Mouse (Mus musculus) thymus, postnatal 25 days (tissue): Measurements from ENCODE around the gene Marveld1.

Experiments used
- DNase-seq: peaks from one replicate; pipeline ENCODE4 v3.0.0; 2022

The Marveld1 gene

DNA sequence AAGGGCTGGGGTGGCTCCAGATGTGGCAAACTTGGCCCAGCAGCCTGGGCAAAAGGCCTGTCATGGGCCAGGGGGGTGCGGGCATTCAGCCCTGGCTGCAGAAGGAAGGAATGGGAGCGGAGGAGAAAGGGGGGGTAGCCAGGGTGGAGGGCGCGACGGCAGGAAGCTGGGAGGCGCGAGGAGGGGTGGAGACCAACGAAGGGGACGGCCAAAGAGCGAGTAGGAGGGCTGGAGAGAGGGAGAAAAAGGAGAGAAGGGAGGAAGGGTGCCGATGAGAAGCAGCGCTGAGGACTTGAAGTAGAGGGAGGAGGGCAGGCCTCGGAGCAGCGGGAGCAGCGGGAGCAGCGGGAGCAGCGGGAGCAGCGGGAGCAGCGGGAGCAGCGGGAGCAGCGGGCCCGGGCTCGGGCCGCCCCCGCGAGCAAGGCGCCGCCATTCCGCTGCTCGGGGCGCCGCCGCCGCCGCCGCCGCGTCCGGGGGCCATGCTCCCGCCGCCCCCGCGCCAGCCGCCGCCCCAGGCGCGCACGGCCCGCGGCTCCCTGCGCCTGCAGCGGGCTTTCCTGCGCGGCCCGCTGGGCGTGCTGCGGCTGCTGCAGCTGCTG is at the start of gene Marveld1:
Gene Marveld1 (plus strand): TSS at position 231 of the 599 bp plus-strand sequence.
- DNase-seq, result peak; percentile 55

DNA sequence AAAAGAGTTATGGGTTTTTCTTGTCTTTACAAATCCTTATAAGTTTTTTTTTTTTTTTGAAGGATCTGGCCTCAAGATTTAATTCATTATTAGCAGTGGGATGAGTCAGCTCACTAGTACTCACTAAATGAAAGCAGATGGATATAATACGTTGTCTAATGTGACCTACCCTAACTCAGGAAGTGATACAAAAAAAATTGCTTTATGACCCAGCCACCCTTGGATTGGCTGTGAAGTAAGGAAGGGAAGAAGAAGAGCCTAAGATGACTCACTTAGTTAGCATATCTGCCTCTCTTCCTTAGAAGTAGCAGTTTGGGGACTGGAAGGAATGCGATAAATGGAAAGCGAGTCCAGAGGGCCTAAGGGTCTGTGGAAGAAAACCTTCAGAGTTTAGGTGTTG is 47.8 kb upstream of the Marveld1 start:
- no peak for DNase-seq

DNA sequence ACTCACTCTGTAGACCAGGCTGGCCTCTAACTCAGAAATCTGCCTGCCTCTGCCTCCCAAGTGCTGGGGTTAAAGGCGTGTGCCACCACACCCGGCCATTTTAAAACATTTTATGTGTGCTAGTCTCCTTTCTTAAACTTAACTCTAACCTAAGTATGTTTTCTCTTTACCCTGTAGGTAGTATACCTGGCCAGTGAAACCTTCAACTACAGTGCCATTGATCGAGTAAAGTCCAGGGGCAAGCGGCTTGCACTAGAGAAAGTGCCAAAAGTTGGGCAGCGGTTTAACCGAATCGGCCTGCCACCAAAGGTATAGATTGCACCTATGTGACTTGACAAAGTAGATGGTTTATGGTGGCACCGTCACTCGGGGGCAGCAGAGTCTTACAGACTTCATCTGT is 42.5 kb upstream of the Marveld1 start:
- no peak for DNase-seq

DNA sequence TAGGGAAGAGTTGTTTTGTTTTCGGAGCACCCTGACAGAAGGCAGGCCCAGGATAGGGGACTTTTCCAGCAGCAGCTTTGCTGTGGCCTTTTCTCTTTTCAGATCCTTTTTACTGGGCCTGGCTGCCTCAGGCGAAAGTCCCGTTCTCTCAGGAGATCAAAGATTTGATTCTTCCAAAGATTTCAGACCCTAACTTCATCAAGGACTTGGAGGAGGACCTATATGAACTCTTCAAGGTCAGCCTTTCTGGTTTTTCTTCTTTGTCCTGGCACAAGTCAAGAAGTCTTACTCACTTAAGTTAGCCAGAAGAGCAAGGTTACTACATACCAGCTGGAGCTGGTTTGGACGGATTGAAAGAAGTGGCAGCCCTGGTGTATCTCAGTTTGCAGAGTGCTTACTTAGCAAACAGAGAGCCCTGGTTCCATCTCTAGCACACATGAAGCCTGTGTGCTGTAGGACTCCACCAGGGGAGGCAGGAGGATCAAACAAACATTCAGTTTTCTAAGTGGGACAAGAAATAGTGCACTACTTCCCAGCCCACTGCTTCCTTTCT is 31.3 kb upstream of the Marveld1 start:
- DNase-seq, result no peak

DNA sequence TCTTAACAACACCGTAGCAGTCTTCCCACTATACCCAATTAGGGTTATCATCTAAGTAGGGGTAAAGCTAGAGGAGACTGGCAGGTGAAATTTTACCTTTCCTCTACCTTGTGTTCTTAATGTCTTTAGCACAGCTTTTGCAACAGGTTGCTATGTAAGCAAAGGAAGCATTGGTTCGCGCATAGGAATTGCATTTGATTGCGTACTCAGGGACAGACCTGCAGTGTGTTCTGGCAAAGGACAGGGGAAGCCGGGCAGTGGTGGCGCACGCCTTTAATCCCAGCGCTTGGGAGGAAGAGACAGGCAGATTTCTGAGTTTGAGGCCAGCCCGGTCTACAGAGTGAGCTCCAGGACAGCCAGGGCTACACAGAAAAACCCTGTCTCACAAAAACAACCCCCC is 29.1 kb upstream of the Marveld1 start:
- DNase-seq, result no peak

DNA sequence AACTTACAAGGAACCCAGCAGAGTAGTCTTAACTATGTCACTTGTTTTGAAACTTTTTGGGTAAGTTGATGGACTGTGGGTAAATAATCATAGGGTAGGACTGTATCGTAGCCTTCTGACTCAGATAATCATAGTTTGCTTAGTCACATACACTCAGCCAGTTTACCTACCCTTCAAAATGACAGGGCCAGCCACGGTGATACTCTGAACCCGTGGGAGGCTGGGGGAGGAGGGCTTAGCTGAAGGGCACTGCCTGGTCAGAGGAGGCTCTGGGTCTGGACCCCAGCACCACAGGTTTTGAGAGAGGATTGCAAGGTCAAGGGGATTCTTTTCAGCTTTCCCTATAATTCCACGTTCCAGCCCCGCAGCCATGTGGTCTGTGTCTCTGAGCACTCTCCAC is 28.6 kb upstream of the Marveld1 start:
- no peak for DNase-seq

DNA sequence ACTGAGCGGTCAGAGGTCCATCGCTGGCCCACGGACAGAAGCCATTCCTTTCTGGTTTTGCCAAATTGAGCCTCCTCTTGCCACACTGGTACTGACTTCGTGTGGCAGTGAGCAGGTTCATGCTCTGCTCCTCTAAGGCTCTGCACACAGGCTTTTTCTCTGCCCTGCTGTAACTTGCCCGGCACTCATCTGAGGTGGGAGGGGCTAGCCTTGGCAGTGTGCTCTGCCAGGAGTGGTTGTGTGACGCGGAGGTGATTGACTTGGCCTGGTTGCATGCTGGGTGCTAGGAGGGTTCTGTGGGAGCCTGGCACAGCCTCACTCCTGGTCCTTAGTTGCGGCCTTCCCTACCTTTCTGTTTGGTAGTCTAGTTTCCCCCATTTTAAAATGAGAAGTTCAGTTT is 26.7 kb upstream of the Marveld1 start:
- DNase-seq, result no peak

DNA sequence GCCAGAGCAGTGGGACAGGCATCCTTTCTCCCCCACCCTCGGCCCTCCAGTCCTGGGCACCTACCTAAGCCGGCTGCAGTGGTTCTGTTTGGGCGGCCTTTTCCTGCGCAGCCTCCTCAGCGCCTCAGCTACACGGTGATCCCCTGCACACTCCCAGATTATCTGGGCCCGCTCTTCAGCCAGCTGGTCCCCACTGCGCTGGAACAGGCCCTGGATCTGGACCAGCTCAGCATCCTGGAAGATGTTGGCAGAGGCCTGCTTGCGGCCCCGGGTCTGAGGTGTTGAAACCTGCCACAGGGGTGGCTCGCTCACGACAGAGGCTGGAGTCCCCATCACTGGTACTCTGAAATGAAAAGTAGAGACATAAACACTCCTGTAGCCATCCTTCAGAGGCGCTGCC is 22.5 kb upstream of the Marveld1 start:
- DNase-seq, result no peak

DNA sequence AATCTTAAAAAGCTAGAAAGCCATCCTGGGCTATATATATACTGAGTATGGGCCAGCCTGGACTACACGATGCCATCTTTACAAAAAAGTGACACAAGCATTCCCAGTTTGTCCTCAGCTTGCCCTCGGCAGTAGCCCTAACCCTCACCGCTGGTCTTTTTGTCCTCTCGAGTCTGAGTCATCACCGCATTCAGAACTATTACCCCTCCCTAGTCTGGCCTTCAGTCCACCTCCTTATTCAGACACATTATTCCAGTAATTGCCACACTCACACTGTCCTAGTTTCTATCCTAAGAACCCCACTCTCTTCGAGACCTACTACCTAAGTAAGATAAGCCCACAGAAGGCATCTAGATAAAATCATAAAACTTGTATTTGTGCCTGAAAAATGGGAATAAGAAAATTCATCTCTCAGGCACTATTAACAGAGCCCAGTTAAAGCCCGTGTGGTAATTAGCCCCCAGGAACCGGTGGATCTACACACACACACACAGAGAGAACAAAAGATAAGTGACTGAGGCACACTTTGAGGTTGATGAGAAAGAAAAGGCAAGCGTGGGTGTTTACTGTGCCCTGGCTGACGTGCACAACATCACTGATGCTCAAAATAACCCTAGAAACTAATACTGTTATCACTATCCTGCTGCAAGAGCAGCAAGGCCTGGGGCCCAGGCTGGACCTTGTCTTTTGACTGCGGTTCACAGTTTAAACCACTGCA is 21.5 kb upstream of the Marveld1 start:
- DNase-seq, result no peak

DNA sequence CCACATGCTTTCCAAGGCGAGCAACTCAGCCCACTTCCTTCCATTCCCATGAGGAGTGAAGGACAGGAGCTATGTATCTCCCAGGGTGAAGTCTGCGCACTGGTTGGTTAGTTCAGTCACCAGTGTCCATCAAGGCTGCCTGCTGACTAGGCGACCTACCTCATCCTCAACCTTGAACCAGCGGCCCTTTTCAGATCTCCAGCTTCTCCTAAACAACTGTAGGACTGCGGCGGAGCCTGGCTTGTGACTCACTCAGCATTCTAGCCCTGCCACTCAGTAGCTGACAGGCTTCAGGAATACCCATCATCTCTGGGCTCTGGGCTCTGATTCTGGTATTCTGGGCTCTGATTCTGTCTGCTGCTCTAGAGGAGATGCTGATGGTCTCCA is 21.0 kb upstream of the Marveld1 start:
- DNase-seq, result no peak

DNA sequence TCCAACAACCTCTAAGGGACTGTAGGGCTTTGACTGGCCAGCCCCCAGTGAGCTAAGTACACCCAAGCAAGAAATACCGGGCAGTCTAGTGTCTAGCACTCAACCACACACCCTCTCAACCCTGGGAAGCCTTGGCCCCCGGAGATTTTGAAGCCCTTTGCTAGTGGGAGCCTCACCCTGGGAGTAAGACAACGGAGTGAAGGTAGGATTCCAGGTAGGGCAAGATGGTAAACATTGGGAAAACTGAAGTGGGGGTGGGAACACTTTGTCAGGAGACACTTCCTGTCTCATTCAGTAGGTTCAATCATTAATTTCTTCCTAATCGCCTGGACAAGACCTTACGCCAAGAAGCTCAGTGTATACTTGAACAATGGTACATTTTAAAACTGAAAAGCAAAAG is 20.2 kb upstream of the Marveld1 start:
- DNase-seq, result no peak

DNA sequence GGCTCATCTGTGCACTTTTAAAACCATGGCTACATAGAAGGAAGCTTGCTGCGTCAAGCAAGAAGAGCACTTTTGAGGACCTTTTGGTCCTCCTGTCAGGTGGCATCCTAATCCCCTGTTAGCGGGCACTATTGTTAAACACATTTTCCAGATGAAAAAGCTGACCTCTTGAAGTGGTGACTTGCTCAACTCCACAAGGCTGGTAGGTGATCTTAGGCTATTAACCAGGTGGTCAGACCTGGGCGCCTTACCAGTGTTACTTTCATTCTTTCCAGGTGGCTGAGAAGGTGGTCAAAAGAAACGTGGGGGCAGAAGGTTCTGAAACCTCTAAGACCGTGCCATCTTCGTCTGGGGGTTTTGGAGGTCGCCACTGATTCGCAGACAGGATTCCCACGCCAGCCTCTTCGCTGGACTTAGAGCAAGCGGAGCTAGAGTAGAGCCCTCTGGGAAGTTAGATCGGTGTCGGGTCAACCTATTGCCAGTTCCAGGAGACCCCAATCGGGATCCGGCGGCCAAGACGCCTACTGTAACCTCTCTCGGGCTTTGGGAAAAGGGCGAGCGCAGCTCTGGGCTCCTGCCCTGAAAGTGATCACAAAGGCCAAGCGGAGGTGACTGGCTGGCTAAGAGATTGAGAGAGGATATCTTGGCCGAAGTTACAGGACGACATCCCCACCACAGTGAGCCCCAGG is 19.0 kb upstream of the Marveld1 start:
- DNase-seq, result no peak

DNA sequence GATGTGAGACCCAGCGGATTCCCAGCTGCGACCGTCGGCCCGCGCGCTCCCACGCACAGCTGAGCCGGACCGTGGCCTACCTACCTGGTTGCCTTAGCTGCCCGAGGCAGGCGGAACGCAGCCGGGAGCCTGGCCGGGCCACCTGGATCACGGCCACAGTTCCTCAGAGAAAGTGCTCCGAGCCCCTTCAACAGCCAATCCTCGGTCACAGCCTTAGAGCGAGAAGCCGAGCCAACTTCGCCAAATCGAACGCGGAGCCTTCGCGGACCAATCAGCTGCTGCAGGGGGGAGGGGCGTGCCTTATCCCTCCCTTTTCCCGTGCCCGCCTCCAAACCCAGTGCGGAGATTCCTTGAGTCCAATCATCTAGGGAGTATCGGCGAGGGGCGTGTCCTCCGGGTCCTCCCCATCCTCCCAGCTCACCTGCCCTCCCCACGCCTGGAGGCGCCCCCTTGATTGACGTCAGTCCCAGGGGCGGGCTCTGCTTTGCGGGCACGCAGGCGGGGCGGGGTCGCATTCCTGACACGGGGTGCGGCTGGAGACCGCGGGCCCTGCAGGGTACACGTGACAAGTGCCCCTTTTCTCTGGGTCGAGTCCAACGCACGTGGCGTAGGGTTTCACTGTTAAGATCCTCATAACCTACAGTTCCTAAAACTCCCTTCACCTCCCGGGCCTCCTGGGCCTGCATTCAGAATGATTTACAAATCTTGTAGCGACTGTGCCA is 18.3 kb upstream of the Marveld1 start, which contains the start of gene Avpi1:
Gene Avpi1 (minus strand): TSS at position 273 of the 722 bp plus-strand sequence.
- peak; percentile 96 for DNase-seq

DNA sequence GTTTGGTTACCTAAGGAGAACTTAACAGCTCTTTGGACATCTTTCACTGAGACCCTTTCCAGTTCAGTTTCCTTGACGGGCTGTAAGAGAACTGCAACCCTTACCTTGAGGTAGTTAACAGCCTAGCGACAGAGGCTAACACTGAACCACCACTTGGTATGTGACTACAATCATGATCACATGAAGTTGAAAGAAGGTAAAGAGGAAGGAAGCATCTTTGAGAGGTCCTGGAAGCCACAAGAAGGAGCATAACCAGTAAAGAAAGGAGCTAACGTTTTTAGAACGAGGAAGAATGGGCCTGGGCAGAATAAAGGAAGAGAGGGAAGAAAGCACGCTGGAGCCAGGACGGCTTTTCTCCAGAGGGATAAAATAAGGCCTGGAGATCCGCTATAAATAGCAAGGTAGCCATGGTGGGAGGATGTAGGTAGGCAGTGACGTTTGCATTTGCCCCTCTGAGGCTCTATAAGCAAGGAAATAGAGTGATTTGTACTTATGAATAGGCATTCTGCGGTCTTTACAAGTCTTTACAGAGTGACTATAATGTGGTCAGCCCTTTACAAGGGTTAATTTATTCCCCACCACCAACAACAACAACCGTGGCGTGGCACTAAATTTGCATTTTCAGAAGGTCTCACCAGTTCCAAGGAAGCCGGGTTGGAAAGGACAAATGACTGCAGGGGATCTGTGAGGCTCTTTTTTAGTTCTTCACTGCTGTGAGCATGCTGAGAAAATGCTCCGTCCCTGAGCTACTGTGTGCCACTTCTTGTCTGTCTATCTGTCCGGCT is 17.5 kb upstream of the Marveld1 start:
- DNase-seq, result peak; percentile 17

DNA sequence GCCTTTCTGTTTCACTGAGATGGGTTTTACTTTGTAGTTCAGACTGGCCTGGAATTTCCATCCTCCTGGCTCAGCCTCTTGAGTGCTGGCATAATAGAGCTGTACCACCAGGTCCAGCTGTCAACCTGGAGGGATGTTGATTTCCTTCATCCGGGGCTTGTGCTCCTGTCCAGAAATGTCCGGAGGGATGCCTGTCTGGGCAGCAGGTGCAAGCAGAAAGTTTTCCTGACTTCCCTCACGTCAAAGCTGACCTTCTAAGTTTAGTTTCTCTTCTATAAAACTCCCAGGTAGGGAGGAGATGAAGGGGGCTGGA is 16.9 kb upstream of the Marveld1 start:
- no peak for DNase-seq

DNA sequence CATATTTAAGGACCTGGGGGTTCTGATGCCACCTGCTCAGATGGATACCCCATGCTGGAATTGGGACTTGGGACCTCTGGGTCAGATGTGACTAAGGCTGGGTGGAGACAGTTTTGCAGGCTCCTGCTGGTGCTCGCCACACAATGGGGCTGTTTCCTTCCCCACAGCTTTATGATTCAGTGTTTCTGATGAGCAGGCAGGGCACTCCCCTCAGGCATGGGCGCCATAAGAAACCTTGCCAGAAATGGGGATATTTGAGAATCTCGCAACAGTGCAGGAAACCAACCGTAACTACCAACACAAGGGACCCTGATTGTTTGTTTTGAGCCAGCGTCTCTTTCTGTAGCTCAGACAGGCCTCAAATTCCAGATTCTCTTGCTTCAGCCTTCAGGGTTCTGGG is 16.1 kb upstream of the Marveld1 start:
- DNase-seq, result no peak

DNA sequence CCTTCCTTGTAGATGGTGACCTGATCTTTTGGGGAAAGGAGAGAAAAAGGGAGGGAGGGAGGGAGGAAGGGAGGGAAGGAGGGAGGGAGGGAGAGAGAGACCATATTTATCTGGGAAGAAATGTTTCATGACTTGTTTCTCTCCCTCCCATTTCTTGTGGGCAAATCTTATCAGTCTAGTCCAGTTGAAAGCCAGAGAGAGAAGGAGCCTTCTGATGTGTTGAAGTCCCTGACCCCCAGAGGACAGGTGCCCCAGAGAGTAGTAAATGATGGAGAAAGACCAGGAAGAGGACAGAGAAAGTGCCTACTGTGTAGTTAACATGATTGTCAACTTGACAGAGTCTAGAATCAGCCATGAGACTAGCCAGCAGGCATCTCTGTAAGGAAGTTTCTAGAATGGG is 12.1 kb upstream of the Marveld1 start:
- no peak for DNase-seq

DNA sequence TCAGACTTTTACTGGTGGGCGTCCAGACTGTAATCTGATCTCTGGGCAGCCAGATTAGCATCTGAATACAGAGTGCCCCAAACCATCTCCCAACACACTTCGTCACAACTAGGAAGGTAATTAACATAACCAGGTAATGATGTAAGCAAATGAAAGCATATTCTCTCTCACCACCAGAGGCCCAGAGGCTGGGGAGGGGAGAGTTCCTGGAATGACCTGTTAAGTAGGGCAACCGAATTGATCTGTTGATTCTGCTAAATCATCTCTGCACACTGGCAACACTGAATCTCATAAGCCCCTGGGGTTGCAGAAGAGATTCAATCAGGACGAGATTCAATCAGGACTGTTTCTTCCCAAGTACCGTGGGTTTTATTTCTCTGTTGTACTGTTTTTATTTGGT is 11.1 kb upstream of the Marveld1 start:
- no peak for DNase-seq

DNA sequence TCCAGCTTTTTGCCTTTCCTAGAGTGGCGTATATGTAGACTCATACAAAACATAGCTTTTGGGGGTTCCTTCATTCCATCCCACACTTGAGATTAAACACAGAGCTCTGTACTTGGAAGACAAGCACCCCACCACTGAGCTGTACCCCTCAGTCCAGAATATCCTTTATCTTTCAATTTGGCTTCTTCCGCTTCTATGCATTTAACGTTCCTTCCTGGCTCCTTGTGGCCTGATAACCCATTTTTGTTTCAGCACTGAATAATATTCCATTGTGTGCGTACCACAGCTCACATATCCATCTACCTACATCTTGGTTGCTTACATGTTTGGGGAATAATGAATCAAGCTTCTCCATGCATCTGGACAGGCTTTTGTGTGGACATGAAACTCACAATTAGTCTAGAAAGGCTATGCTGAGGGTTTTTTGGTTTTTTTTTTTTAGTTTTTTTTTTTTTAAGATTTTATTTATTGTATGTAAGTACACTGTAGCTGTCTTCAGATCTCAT is 10.0 kb upstream of the Marveld1 start:
- no peak for DNase-seq

DNA sequence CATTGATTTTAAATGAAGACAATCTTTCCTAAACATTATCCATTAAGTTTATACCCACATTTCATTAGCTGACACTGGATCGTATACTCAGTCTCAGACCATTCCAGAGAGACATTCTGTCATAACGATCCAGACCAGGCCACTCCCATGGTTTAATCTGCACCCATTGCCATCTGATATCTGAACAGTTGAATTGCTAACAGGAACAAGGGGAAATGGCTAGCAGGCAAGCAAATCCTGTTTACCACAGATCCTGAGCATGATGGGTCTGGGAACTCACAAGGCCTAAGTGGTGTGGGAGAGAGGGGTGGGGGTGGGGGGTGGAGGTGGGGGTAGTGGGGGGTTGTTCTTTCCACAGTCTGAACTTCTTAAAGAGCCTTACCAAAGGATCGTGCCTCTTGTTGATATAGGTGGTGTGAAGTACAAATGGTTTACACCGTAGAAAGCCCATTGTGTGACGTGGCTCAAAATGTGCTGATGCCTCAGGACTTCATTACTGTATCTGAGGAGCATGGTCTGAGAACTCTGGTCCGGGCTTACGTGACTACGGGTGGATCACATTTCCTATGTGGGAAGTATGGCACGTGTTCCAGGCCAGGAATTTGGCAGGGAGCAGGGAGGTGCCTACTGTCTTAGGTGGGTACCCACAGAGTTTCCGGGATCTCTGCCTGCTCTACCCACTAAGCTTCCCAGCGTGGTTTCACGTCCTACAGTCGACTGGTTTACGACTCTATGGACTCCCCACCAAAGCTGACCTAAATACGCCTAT is 8.5 kb upstream of the Marveld1 start:
- no peak for DNase-seq

DNA sequence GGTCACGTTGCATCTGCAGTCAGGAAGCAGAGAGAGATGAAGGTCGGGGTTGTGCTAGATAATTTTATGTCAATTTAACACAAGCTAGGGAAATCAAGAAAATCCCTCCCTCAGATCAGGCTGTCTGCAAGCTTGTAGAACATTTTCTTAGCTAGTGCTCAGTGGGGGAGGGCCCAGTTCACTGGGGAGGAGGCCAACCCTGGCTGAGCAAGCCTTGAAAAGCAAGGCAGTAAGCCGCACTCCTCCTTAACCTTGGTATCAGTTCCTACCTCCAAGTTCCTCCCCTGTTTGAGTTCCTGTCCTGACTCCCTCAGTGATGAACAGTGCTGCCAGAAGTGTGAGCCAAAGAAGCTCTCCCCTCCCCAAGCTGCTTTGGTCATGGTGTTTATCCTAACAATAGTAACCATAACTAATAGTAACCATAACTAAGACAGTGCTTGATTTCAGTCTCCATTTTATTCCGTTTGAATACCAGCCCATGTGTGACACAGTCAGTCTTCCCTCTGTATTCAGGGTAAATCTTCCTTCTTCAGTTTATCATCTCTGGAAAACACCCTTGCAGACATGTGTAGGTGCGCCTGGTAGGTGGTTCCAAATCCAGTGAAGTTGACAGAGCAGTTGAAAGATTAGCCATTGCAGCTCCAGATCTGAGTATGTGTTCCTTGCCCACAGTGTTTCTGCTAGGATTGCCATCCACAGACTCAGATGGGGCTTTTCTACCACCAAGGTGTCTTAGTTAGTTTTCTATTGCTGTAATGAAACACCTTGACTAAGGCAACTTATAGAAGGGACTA is 7.3 kb upstream of the Marveld1 start:
- no peak for DNase-seq
